Mouse (Mus musculus): ENCODE measurements around the gene Defb23. TPM values are rescaled to one million over a fixed set of nuclear protein-coding genes. Genes with fewer than 3 reads are reported as not detected.
A peak's percentile ranks its signal among the peaks of the same experiment; 100 is the strongest.

The Defb23 gene
- polyA plus RNA-seq, 1 experiment from 2014 or later, result not detected

DNA sequence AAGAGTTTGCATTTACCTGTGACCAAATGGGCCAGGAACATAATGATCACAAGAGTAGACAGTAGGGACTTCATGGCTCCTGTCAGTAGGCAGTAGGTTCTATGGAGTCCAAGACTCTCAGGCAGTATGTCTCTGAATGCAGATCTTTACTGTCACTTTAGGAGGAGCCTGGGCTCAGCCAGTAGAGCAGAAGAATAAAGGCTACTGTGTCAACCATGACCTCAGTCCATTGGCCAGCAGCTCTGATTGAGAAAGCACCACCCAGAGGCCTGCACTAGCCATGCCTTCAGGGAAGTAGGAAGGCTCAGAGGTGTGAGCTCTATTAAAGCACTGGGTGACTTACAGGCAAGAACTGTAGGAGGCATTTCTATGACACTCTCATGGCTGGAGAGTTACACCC is 25.6 kb upstream of the Defb23 start, which contains the start of gene Defb22:
Gene Defb22 (minus strand): TSS at position 101 of the 400 bp plus-strand sequence.
- no peaks in the 10 kb centered on the region for H3K27me3 ChIP-seq (ENCODE audit: insufficient read depth, low read length)
- DNase-seq (no peak), ATAC-seq (ENCODE audit: insufficient read depth) (no peak)
- H3K27ac ChIP-seq (ENCODE audit: low read depth), result no peak within 1 kb of the TSS
- TF ChIP-seq CTCF (IDR thresholded peaks at IDR 0.05; ENCODE audit: low read depth), result no peak
- no peaks in the 10 kb centered on the region for H3K9me3 ChIP-seq (ENCODE audit: low read depth, low read length)
- no peak within 1 kb of the TSS for H3K9ac ChIP-seq
- H3K4me1 ChIP-seq (ENCODE audit: insufficient read depth), result no peaks in the 10 kb centered on the region
- H3K4me2 ChIP-seq, result no peak within 1 kb of the TSS
- no peak within 1 kb of the TSS for H3K4me3 ChIP-seq (ENCODE audit: low read depth, low read length)
- H3K36me3 ChIP-seq (ENCODE audit: insufficient read depth), result no peaks in the 10 kb centered on the region

DNA sequence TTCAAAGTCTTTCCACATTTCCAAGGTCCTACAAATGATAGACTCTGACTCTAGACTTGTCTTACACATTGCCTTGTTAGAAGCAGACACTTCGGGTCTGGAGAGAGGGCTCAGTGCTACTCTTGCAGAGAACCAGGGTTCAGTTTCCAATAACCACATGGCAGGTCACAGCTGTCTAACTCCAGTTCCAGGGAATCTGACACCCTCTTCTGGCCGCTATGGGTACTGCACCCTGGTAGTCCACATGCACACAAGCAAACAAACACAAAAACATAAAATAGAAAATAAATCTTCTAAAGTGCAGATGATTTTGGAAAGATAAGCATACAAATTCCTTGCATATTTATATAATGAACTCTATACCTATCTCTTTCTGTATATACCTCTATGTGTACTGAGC is 22.6 kb upstream of the Defb23 start:
- ATAC-seq (ENCODE audit: insufficient read depth) (no peak), DNase-seq (no peak)
- Histone ChIP-seq H3K9me3 (ENCODE audit: low read depth, low read length) (no peaks in the 10 kb centered on the region), H3K4me1 (ENCODE audit: insufficient read depth) (no peaks in the 10 kb centered on the region), H3K27me3 (ENCODE audit: insufficient read depth, low read length) (no peaks in the 10 kb centered on the region), H3K4me2 (no peak overlapping the region), H3K27ac (ENCODE audit: low read depth) (no peak overlapping the region), H3K4me3 (ENCODE audit: low read depth, low read length) (no peak overlapping the region), H3K36me3 (ENCODE audit: insufficient read depth) (no peaks in the 10 kb centered on the region), H3K9ac (no peak overlapping the region)
- WGBS, result 71% methylated on average over 2 of the region's 2 CpGs
- TF ChIP-seq CTCF (IDR thresholded peaks at IDR 0.05; ENCODE audit: low read depth), result peak; percentile 58

DNA sequence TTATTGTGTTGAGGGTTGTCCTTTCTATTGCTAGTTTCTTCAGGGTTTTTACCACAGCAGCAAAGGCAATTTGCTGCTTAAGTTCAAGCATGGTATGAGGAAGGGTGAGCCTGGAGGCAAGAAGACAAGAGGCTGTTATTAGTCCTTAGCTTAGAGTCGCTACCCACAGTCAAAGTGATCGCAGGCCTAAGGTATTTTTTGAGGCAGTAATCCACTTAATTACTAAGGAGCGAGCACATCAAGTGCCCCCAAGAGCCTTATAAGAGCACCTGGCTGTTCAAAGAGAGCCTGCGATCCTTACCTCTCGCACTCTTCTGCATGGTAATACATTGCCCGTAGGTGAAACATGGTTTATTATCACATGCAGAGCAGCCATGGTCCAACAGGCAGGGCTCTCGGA is 17.3 kb upstream of the Defb23 start:
- no peak for DNase-seq
- H3K4me1 ChIP-seq (ENCODE audit: insufficient read depth), result no peaks in the 10 kb centered on the region
- no peaks in the 10 kb centered on the region for H3K27me3 ChIP-seq (ENCODE audit: insufficient read depth, low read length)

GRCm38 (mm10) chr2:152480881-152481280 is 16.5 kb upstream of the Defb23 start:
- no peak for TF ChIP-seq CTCF (IDR thresholded peaks at IDR 0.05; ENCODE audit: low read depth)
- Histone ChIP-seq H3K27me3 (ENCODE audit: insufficient read depth, low read length) (no peaks in the 10 kb centered on the region), H3K27ac (ENCODE audit: low read depth) (no peak overlapping the region), H3K9me3 (ENCODE audit: low read depth, low read length) (no peaks in the 10 kb centered on the region), H3K36me3 (ENCODE audit: insufficient read depth) (no peaks in the 10 kb centered on the region), H3K4me2 (no peak overlapping the region), H3K4me3 (ENCODE audit: low read depth, low read length) (no peak overlapping the region), H3K9ac (no peak overlapping the region), H3K4me1 (ENCODE audit: insufficient read depth) (no peaks in the 10 kb centered on the region)
- ATAC-seq (ENCODE audit: insufficient read depth), result no peak
- 78% methylated on average over 3 of the region's 3 CpGs for WGBS
- no peak for DNase-seq

More for the DNA sequence above, 17.3 kb upstream of the Defb23 start:
- Histone ChIP-seq H3K9ac (no peak overlapping the region), H3K9me3 (ENCODE audit: low read depth, low read length) (no peaks in the 10 kb centered on the region), H3K4me3 (ENCODE audit: low read depth, low read length) (no peak overlapping the region), H3K4me2 (no peak overlapping the region), H3K36me3 (ENCODE audit: insufficient read depth) (no peaks in the 10 kb centered on the region), H3K27ac (ENCODE audit: low read depth) (no peak overlapping the region)
- 74% methylated on average over 7 of the region's 7 CpGs for WGBS
- TF ChIP-seq CTCF (IDR thresholded peaks at IDR 0.05; ENCODE audit: low read depth), result no peak
- no peak for ATAC-seq (ENCODE audit: insufficient read depth)

DNA sequence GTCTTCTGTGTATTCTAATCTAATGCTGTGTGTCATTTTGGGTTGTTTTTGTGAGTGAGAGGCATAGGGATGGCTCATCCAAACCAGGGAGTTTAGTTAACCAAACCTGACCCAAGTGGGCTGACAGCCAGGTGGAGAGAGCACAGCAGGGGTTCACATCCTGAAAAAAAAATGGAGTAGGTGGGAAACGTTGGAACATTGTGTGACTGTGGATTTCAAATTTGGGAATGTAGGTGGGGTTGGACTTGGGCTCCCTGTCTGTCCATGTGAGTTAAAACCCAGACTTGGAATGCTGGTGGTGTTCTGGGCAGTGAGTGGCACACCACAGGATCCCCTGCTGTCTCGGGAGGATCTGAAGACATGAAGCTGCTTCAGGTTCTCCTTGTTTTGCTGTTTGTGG is 12.3 kb upstream of the Defb23 start, which contains the start of gene Defb20:
Gene Defb20 (plus strand): TSS at position 301 of the 400 bp plus-strand sequence.
- no peaks in the 10 kb centered on the region for H3K4me1 ChIP-seq (ENCODE audit: insufficient read depth)
- no peaks in the 10 kb centered on the region for H3K36me3 ChIP-seq (ENCODE audit: insufficient read depth)
- H3K27me3 ChIP-seq (ENCODE audit: insufficient read depth, low read length), result no peaks in the 10 kb centered on the region
- 61% methylated on average over 2 of the region's 2 CpGs for WGBS
- no peak for ATAC-seq (ENCODE audit: insufficient read depth)
- no peak for TF ChIP-seq CTCF (IDR thresholded peaks at IDR 0.05; ENCODE audit: low read depth)
- no peak within 1 kb of the TSS for H3K4me2 ChIP-seq
- H3K9ac ChIP-seq, result no peak within 1 kb of the TSS
- H3K9me3 ChIP-seq (ENCODE audit: low read depth, low read length), result no peaks in the 10 kb centered on the region
- DNase-seq, result no peak
- no peak within 1 kb of the TSS for H3K4me3 ChIP-seq (ENCODE audit: low read depth, low read length)
- no peak within 1 kb of the TSS for H3K27ac ChIP-seq (ENCODE audit: low read depth)

DNA sequence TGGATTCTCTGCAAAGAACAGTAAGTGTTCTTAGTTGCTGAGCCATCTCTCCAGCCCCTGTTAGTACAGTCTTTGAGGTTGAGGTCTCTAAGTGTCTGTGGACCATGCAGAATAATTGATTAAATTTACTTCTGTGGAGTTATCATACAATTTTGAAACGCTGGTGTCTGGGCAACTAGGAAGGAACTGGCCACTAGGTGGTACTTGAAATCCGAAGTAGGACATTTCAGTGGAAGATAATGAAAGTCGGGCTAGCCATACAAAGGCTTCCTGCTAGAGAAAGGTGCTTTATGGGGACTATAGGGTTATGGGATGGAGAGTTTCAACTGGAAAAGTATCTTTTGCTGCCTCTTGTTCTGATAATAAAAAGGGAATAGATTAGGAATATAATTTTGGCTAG is 8.0 kb upstream of the Defb23 start:
- Histone ChIP-seq H3K36me3 (ENCODE audit: insufficient read depth) (no peaks in the 10 kb centered on the region), H3K4me2 (no peak overlapping the region), H3K27me3 (ENCODE audit: insufficient read depth, low read length) (no peaks in the 10 kb centered on the region), H3K4me1 (ENCODE audit: insufficient read depth) (no peaks in the 10 kb centered on the region), H3K27ac (ENCODE audit: low read depth) (no peak overlapping the region), H3K9ac (no peak overlapping the region), H3K4me3 (ENCODE audit: low read depth, low read length) (no peak overlapping the region), H3K9me3 (ENCODE audit: low read depth, low read length) (no peaks in the 10 kb centered on the region)
- no peak for ATAC-seq (ENCODE audit: insufficient read depth)
- WGBS, result 16% methylated on average over 3 of the region's 3 CpGs
- DNase-seq, result peak; percentile 6
- TF ChIP-seq CTCF (IDR thresholded peaks at IDR 0.05; ENCODE audit: low read depth), result peak; percentile 39

DNA sequence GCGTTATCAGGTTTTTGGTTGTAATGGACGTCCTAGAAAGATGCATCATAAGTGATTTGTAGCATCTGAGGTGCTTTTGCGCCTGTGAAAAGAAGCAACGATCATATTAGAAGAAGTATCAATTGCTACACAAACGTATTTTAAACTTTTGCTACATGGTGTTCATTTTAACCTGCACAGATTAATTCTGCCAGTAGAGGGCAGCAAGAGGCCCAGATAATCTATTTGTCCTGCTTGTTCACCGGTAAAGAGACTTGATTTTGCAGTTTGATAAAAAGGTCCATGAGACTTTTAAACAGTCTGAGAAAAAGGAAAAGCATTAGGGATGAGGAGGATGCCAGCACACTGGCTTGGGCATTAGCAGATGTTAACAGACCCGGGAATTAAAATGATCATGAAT is 6.6 kb upstream of the Defb23 start:
- WGBS, result 27% methylated on average over 7 of the region's 7 CpGs
- DNase-seq (peak; percentile 82), ATAC-seq (ENCODE audit: insufficient read depth) (no peak)
- Histone ChIP-seq H3K36me3 (ENCODE audit: insufficient read depth) (no peaks in the 10 kb centered on the region), H3K9me3 (ENCODE audit: low read depth, low read length) (no peaks in the 10 kb centered on the region), H3K27ac (ENCODE audit: low read depth) (no peak overlapping the region), H3K9ac (no peak overlapping the region), H3K4me3 (ENCODE audit: low read depth, low read length) (no peak overlapping the region), H3K4me1 (ENCODE audit: insufficient read depth) (no peaks in the 10 kb centered on the region), H3K4me2 (no peak overlapping the region), H3K27me3 (ENCODE audit: insufficient read depth, low read length) (no peaks in the 10 kb centered on the region)
- TF ChIP-seq CTCF (IDR thresholded peaks at IDR 0.05; ENCODE audit: low read depth), result peak; percentile 71

DNA sequence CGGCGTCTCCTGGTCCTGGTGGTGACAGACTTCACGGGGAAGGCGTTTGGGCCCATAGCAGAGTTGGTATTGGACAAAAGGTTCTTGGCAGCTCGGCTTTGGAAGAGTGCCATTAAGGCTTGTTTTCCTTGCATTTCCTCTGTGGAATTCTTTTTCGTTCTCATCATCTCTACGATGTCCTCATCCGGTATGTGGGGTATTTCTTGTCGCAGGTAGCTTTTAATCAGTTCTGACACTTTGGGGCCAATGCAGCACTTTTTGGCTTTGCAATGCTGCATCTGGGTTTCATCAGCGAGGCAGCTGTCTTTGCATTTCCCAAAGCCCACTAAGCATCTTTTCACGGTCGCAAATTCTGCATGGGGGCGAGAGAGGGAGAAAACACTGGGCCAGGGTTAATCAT is 5.2 kb downstream of the Defb23 start:
- 47% methylated on average over 13 of the region's 13 CpGs for WGBS
- H3K4me1 ChIP-seq (ENCODE audit: insufficient read depth), result no peaks in the 10 kb centered on the region
- H3K9me3 ChIP-seq (ENCODE audit: low read depth, low read length), result no peaks in the 10 kb centered on the region
- DNase-seq (no peak), ATAC-seq (ENCODE audit: insufficient read depth) (no peak)
- H3K27ac ChIP-seq (ENCODE audit: low read depth), result no peak overlapping the region
- H3K36me3 ChIP-seq (ENCODE audit: insufficient read depth), result no peaks in the 10 kb centered on the region
- no peaks in the 10 kb centered on the region for H3K27me3 ChIP-seq (ENCODE audit: insufficient read depth, low read length)
- no peak overlapping the region for H3K4me3 ChIP-seq (ENCODE audit: low read depth, low read length)
- TF ChIP-seq CTCF (IDR thresholded peaks at IDR 0.05; ENCODE audit: low read depth), result no peak
- no peak overlapping the region for H3K9ac ChIP-seq
- no peak overlapping the region for H3K4me2 ChIP-seq

All from lung, embryonic 14.5 days (tissue).